Mouse (Mus musculus) heart, embryonic 14.5 days (tissue): Measurements from ENCODE around the gene Ndufs3. TPM values are rescaled to one million over a fixed set of nuclear protein-coding genes. Genes with fewer than 3 reads are reported as not detected.

ENCODE experiments used
- ATAC-seq: fragments of 200-750 bp; cut with Nextera tagmentation; 2 replicates; pipeline ENCODE4 v1.8.0; 2017; ENCODE audit warnings: low read depth, moderate TSS enrichment; ENCODE audit not compliant: insufficient number of reproducible peaks, insufficient read depth, low FRiP score
- H3K27ac ChIP-seq, 2 experiments: fragments of 200-500 bp in 1 of 2; fragments of 300-500 bp in 1 of 2; sonication (generic) in 1 of 2; replicated peaks in 1 of 2; 2 replicates each; pipeline ENCODE4 v1.5.1; 2012 to 2014; ENCODE audit warnings: low read depth in 2 of 2, low read length in 2 of 2, control low read depth in 1 of 2, mild to moderate bottlenecking in 1 of 2, mixed read lengths in 1 of 2; ENCODE audit not compliant: control insufficient read depth in 1 of 2, insufficient read depth in 1 of 2
- H3K27me3 ChIP-seq: fragments of 300-500 bp; sonication (generic); 2 replicates; pipeline ENCODE4 v1.6.1; 2014; ENCODE audit warnings: mild to moderate bottlenecking, low read length, control low read depth; ENCODE audit not compliant: control insufficient read depth, insufficient read depth
- H3K36me3 ChIP-seq: fragments of 300-500 bp; sonication (generic); 2 replicates; pipeline ENCODE4 v1.6.1; 2014; ENCODE audit warnings: mild to moderate bottlenecking, control low read depth, low read length, mixed read lengths; ENCODE audit not compliant: control insufficient read depth, insufficient read depth
- H3K4me1 ChIP-seq, 2 experiments: fragments of 200-500 bp in 1 of 2; fragments of 300-500 bp in 1 of 2; sonication (generic) in 1 of 2; 2 replicates each; pipeline ENCODE4 v1.6.1; 2012 to 2014; ENCODE audit warnings: low read length in 2 of 2, control low read depth in 1 of 2, mixed read lengths in 1 of 2; ENCODE audit not compliant: control insufficient read depth in 2 of 2, insufficient read depth in 2 of 2
- H3K4me2 ChIP-seq: fragments of 300-500 bp; sonication (generic); 2 replicates; pipeline ENCODE4 v1.6.1; 2014; ENCODE audit warnings: mild to moderate bottlenecking, low read length
- H3K4me3 ChIP-seq, 2 experiments: fragments of 200-500 bp in 1 of 2; fragments of 300-500 bp in 1 of 2; sonication (generic) in 1 of 2; 2 replicates each; pipeline ENCODE4 v1.5.1; 2012 to 2014; ENCODE audit warnings: low read length in 2 of 2, mild to moderate bottlenecking in 2 of 2, control low read depth in 1 of 2, low read depth in 1 of 2, moderate library complexity in 1 of 2; ENCODE audit not compliant: control insufficient read depth in 1 of 2, insufficient read depth in 1 of 2
- H3K9ac ChIP-seq: fragments of 300-500 bp; sonication (generic); 2 replicates; pipeline ENCODE4 v1.6.1; 2014; ENCODE audit warnings: mild to moderate bottlenecking, low read length
- H3K9me3 ChIP-seq: fragments of 300-500 bp; sonication (generic); 2 replicates; pipeline ENCODE4 v1.6.1; 2016; ENCODE audit warnings: low read length, control low read depth; ENCODE audit not compliant: control insufficient read depth
- WGBS: fragments of 180-500 bp; shearing (Covaris S2); extraction: QIAGEN DNeasy Blood & Tissue Kit; methylation state at CpG from one replicate; pipeline ENCODE4 v1.1.7; 2014; 5-methylcytosine and 5-hydroxymethylcytosine counted together
- polyA plus RNA-seq: library from polyadenylated mRNA; unstranded; fragments of >200 nt; fragmentation: Nextera tagmentation; extraction: Ambion mirVana; gene quantifications from 2 replicates; pipeline ENCODE4 v1.2.1, GENCODE M21; 2014

The Ndufs3 gene
- 410 and 423 TPM in 2 replicates for polyA plus RNA-seq

GRCm38 (mm10) chr2:90904076-90904855 is at the start of gene Ndufs3, which contains the start of gene Kbtbd4:
Gene Ndufs3 (minus strand): TSS chr2:90904827.
Gene Kbtbd4 (plus strand): TSS chr2:90904740.
- H3K4me2 ChIP-seq: peak within 1 kb of the TSS; percentile 87
- peaks cover 71% of the 10 kb centered on the region for H3K36me3 ChIP-seq
- peaks cover 4 to 25% of the 10 kb centered on the region in 2 experiments for H3K4me1 ChIP-seq
- H3K27ac ChIP-seq: peak within 1 kb of the TSS; percentile 89 to 91
- H3K4me3 ChIP-seq: peak within 1 kb of the TSS; percentile 70 to 93
- no peaks in the 10 kb centered on the region for H3K27me3 ChIP-seq
- ATAC-seq: peak; percentile 86
- H3K9me3 ChIP-seq: no peaks in the 10 kb centered on the region
- WGBS: under 1% methylated on average over 43 of the region's 43 CpGs
- H3K9ac ChIP-seq: peak within 1 kb of the TSS; percentile 93

GRCm38 (mm10) chr2:90953461-90953860 is 48.8 kb upstream of the Ndufs3 start:
- no peak for ATAC-seq
- Histone ChIP-seq H3K27ac (no peak overlapping the region), H3K4me2 (no peak overlapping the region), H3K36me3 (peaks cover 6% of the 10 kb centered on the region; the same call in 1 of the 2 replicates), H3K9ac (no peak overlapping the region), H3K4me1 (peaks cover 4 to 29% of the 10 kb centered on the region in 2 experiments), H3K4me3 (no peak overlapping the region), H3K27me3 (no peaks in the 10 kb centered on the region), H3K9me3 (no peaks in the 10 kb centered on the region)
- 50% methylated on average over 3 of the region's 3 CpGs for WGBS

DNA sequence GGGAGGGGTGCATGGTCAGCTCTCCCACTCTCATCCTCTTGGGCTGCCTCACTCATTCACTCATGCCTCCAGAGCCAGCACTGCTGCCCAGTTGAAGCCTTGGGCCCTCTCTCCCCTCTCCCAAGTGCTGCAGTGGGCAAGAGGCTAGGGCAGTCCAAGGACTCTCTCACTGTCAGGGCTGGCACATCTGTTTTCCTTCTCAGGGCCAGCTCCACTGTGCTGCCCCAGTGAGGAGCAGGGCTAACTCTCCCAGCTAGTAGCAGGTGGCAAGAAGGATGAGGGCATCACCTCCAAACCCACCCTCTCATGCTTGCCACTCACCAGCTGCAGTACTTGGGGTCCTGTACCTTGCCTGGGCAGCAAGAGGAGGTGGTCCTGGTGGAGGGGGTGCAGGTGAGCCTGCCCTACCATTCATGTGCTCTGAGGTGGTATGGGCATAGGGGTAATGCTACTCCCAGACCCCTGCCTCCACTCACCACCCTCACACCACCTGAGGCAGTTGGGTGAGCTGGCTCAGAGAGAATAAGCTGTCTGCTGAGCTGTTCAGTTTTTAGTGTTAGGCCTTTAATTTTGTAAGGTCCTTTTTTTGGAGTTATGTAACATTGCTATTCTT is 46.1 kb upstream of the Ndufs3 start:
- H3K36me3 ChIP-seq: peaks cover 6% of the 10 kb centered on the region; the same call in 1 of the 2 replicates
- no peak overlapping the region for H3K27ac ChIP-seq
- H3K4me3 ChIP-seq: no peak overlapping the region
- H3K4me2 ChIP-seq: no peak overlapping the region
- no peaks in the 10 kb centered on the region for H3K27me3 ChIP-seq
- no peak for ATAC-seq
- no peaks in the 10 kb centered on the region for H3K9me3 ChIP-seq
- peaks cover 4 to 27% of the 10 kb centered on the region in 2 experiments for H3K4me1 ChIP-seq
- 0 out of 2 replicates have a peak overlapping the region, but pooled peaks have one; percentile 11 for H3K9ac ChIP-seq

DNA sequence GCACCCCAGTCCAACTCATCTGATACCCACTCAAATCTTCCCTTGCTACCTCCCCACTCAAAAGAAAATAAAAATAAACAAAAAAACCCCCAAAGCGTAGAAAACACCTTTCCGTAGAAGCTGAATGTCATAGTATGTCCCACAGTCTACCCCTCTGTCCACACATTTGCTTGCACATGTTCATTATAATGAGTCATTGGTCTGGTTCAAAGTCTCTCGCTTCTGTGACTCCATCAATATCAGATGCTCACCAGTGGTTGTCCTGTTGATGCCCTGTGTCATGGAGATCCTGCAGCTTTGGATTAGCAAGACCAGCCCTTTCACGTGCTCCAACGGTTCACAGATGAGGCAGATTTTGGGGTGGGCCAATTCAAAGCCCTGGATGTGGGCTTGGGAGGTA is 45.5 kb upstream of the Ndufs3 start:
- Histone ChIP-seq H3K27ac (no peak overlapping the region), H3K9me3 (no peaks in the 10 kb centered on the region), H3K4me1 (peaks cover 4 to 22% of the 10 kb centered on the region in 2 experiments), H3K4me3 (no peak overlapping the region), H3K27me3 (no peaks in the 10 kb centered on the region), H3K9ac (no peak overlapping the region), H3K36me3 (peaks cover 6% of the 10 kb centered on the region; the same call in 1 of the 2 replicates), H3K4me2 (no peak overlapping the region)
- ATAC-seq: no peak
- WGBS: 85% methylated on average over 5 of the region's 5 CpGs

GRCm38 (mm10) chr2:90941744-90942143 is 37.1 kb upstream of the Ndufs3 start:
- H3K27me3 ChIP-seq: no peaks in the 10 kb centered on the region
- no peaks in the 10 kb centered on the region for H3K9me3 ChIP-seq
- WGBS: 65% methylated on average over 2 of the region's 2 CpGs
- H3K4me3 ChIP-seq: peak overlapping the region in 1 of 2 experiments; percentile 91; a peak in 2 of 4 replicates
- peaks cover 2 to 23% of the 10 kb centered on the region in 2 experiments; a peak in 3 of 4 replicates for H3K4me1 ChIP-seq
- H3K4me2 ChIP-seq: peak overlapping the region; percentile 69
- ATAC-seq: no peak
- H3K36me3 ChIP-seq: no peaks in the 10 kb centered on the region
- H3K9ac ChIP-seq: peak overlapping the region; percentile 97
- H3K27ac ChIP-seq: no peak overlapping the region

GRCm38 (mm10) chr2:90940233-90941229 is 35.9 kb upstream of the Ndufs3 start, which contains the start of gene Celf1:
Gene Celf1 (plus strand): TSS chr2:90940382.
- Histone ChIP-seq H3K4me2 (peak within 1 kb of the TSS; percentile 69), H3K4me3 (peak within 1 kb of the TSS; percentile 68 to 91), H3K27me3 (no peaks in the 10 kb centered on the region), H3K36me3 (no peaks in the 10 kb centered on the region), H3K9ac (peak within 1 kb of the TSS; percentile 97), H3K4me1 (peaks cover 2 to 16% of the 10 kb centered on the region in 2 experiments; a peak in 3 of 4 replicates), H3K9me3 (no peaks in the 10 kb centered on the region), H3K27ac (peak within 1 kb of the TSS; percentile 82 to 93)
- WGBS: under 1% methylated on average over 81 of the region's 113 CpGs
- peak; percentile 93 for ATAC-seq

DNA sequence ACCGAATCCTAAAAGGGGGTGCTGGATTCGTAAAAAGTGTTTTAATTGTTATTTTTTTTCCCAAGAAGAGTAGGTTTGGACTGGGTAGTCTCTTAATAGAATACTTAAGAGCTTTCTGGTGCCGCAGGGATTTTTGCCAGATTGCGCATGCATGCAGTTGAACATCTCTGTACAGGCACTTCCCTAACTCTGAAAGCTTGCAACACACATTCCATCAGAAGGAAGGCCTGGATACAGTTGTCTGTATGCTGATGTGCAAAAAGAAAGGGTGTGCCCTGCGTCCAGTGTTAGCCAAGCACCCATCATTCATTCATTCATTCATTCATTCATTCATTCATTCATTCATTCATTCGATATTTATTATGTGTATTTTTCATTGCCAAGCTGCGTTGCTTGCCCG is 35.1 kb upstream of the Ndufs3 start:
- Histone ChIP-seq H3K27ac (no peak overlapping the region; a peak in 1 of 4 replicates), H3K4me3 (peak overlapping the region; percentile 68 to 91), H3K4me1 (peaks cover 2 to 16% of the 10 kb centered on the region in 2 experiments; a peak in 3 of 4 replicates), H3K36me3 (no peaks in the 10 kb centered on the region), H3K9ac (peak overlapping the region; percentile 97), H3K4me2 (peak overlapping the region; percentile 69), H3K9me3 (no peaks in the 10 kb centered on the region), H3K27me3 (no peaks in the 10 kb centered on the region)
- WGBS: 45% methylated on average over 8 of the region's 8 CpGs
- ATAC-seq: no peak
